Mouse (Mus musculus): ENCODE measurements at regions not wholly inside any gene's neighbourhood (a gene's known extent, or its start where the extent isn't known, plus 50 kb on each side); places are given as distances from the start of the nearest gene placed in this dataset.

- Histone ChIP-seq H3K4me1 (replicated peaks; ENCODE audit: low read depth, low read length) (no peaks in the 10 kb centered on the region), H3K27me3 (ENCODE audit: insufficient read depth, low read length) (no peaks in the 10 kb centered on the region), H3K4me3 (replicated peaks; ENCODE audit: low read length) (no peak overlapping the region), H3K36me3 (ENCODE audit: insufficient read depth, low read length) (no peaks in the 10 kb centered on the region), H3K9me3 (ENCODE audit: low read length) (no peaks in the 10 kb centered on the region)
- no peak for TF ChIP-seq POU5F1 (IDR thresholded peaks at IDR 0.05; ENCODE audit: borderline replicate concordance, low read length)
- no peak for TF ChIP-seq NANOG (IDR thresholded peaks at IDR 0.05; ENCODE audit: borderline replicate concordance, low read length)
- no peak for TF ChIP-seq CTCF (conservative IDR thresholded peaks at IDR 0.05; ENCODE audit: low read length)
These were observed 259.6 kb downstream of the Foxo1 start for GRCm38 (mm10) chr3:52527781-52528180.

DNA sequence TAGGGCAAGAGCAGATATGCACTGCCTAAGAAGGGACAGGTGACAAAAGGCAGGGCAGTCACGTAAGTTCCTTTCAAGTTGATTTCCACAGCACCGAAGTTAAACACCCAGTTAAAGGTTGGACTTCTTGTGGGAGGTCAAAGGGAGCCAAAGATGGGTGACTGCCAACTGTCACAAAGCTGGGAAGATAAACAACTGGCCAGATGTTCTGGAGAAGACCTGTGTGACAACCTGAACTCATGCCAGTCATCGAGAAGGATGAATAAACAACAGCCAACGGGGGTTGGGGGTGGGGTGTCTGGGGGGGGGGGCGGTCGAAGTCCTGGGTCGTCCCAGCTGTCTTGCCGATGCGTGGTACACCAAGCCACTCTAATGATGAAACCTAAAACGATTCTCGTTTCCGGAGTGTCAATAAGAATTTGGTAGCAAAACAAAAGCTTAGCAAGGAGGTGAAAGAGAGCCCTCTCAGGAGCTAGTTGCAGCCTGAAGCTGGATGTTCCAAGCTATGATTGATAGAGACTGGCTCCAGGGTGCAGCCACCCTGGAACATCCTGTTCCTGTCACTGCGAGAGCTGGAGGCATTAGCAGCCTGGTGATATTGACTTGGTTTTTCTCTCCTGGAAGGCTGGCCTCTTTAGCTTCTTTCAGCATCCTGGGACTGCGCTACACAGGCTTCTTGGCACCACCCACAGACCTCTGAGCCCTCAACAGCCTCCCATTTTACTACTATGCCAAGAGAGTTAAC is 259.0 kb downstream of the Foxo1 start:
- H3K4me1 ChIP-seq (replicated peaks; ENCODE audit: low read depth, low read length): no peaks in the 10 kb centered on the region
- H3K36me3 ChIP-seq (ENCODE audit: insufficient read depth, low read length): no peaks in the 10 kb centered on the region
- H3K4me3 ChIP-seq (replicated peaks; ENCODE audit: low read length): no peak overlapping the region
- TF ChIP-seq NANOG (IDR thresholded peaks at IDR 0.05; ENCODE audit: borderline replicate concordance, low read length) (no peak), CTCF (conservative IDR thresholded peaks at IDR 0.05; ENCODE audit: low read length) (no peak), POU5F1 (IDR thresholded peaks at IDR 0.05; ENCODE audit: borderline replicate concordance, low read length) (no peak)
- H3K9me3 ChIP-seq (ENCODE audit: low read length): no peaks in the 10 kb centered on the region
- no peaks in the 10 kb centered on the region for H3K27me3 ChIP-seq (ENCODE audit: insufficient read depth, low read length)

GRCm38 (mm10) chr3:52522886-52523285 is 254.8 kb downstream of the Foxo1 start:
- Histone ChIP-seq H3K36me3 (ENCODE audit: insufficient read depth, low read length) (no peaks in the 10 kb centered on the region), H3K9me3 (ENCODE audit: low read length) (no peaks in the 10 kb centered on the region), H3K4me1 (replicated peaks; ENCODE audit: low read depth, low read length) (no peaks in the 10 kb centered on the region), H3K4me3 (replicated peaks; ENCODE audit: low read length) (no peak overlapping the region), H3K27me3 (ENCODE audit: insufficient read depth, low read length) (peaks cover 6% of the 10 kb centered on the region; the same call in 1 of the 2 replicates)
- TF ChIP-seq NANOG (IDR thresholded peaks at IDR 0.05; ENCODE audit: borderline replicate concordance, low read length): no peak
- TF ChIP-seq CTCF (conservative IDR thresholded peaks at IDR 0.05; ENCODE audit: low read length): no peak
- TF ChIP-seq POU5F1 (IDR thresholded peaks at IDR 0.05; ENCODE audit: borderline replicate concordance, low read length): no peak

GRCm38 (mm10) chr3:52520609-52520947 is 252.4 kb downstream of the Foxo1 start:
- Histone ChIP-seq H3K9me3 (ENCODE audit: low read length) (no peaks in the 10 kb centered on the region), H3K36me3 (ENCODE audit: insufficient read depth, low read length) (no peaks in the 10 kb centered on the region), H3K4me3 (replicated peaks; ENCODE audit: low read length) (no peak overlapping the region), H3K27me3 (ENCODE audit: insufficient read depth, low read length) (peaks cover 6% of the 10 kb centered on the region), H3K4me1 (replicated peaks; ENCODE audit: low read depth, low read length) (no peaks in the 10 kb centered on the region)
- TF ChIP-seq NANOG (IDR thresholded peaks at IDR 0.05; ENCODE audit: borderline replicate concordance, low read length) (no peak), POU5F1 (IDR thresholded peaks at IDR 0.05; ENCODE audit: borderline replicate concordance, low read length) (no peak), CTCF (conservative IDR thresholded peaks at IDR 0.05; ENCODE audit: low read length) (no peak)

- no peaks in the 10 kb centered on the region for H3K36me3 ChIP-seq (ENCODE audit: insufficient read depth, low read length)
- no peaks in the 10 kb centered on the region for H3K4me1 ChIP-seq (replicated peaks; ENCODE audit: low read depth, low read length)
- peaks cover 6% of the 10 kb centered on the region for H3K27me3 ChIP-seq (ENCODE audit: insufficient read depth, low read length)
- H3K9me3 ChIP-seq (ENCODE audit: low read length): no peaks in the 10 kb centered on the region
- no peak overlapping the region for H3K4me3 ChIP-seq (replicated peaks; ENCODE audit: low read length)
- no peak for TF ChIP-seq CTCF (conservative IDR thresholded peaks at IDR 0.05; ENCODE audit: low read length)
- no peak for TF ChIP-seq POU5F1 (IDR thresholded peaks at IDR 0.05; ENCODE audit: borderline replicate concordance, low read length)
- no peak for TF ChIP-seq NANOG (IDR thresholded peaks at IDR 0.05; ENCODE audit: borderline replicate concordance, low read length)
These were observed 251.9 kb downstream of the Foxo1 start for GRCm38 (mm10) chr3:52519910-52520608.

DNA sequence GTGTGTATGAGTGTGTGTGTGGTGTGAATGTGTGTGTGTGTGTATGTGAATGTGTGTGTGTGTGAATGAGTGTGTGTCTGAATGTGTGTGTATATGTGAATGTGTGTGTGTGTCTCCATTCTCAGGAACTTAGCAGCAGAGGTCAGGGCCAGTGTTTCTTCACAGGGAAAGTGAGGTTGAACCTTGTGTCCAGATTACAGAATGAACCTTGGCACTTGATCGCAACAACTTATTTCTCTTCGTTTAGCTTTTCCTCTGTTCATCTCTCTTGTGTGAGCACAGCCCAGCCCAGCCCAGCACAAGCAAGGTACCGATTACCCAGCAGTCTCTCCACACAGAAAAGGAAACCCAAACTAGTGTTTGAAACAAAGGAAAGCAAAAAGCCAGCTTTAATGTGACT is 249.7 kb downstream of the Foxo1 start:
- no peaks in the 10 kb centered on the region for H3K36me3 ChIP-seq (ENCODE audit: insufficient read depth, low read length)
- no peak overlapping the region for H3K4me3 ChIP-seq (replicated peaks; ENCODE audit: low read length)
- peaks cover 6% of the 10 kb centered on the region for H3K27me3 ChIP-seq (ENCODE audit: insufficient read depth, low read length)
- no peaks in the 10 kb centered on the region for H3K9me3 ChIP-seq (ENCODE audit: low read length)
- H3K4me1 ChIP-seq (replicated peaks; ENCODE audit: low read depth, low read length): no peaks in the 10 kb centered on the region
- TF ChIP-seq NANOG (IDR thresholded peaks at IDR 0.05; ENCODE audit: borderline replicate concordance, low read length): no peak
- no peak for TF ChIP-seq CTCF (conservative IDR thresholded peaks at IDR 0.05; ENCODE audit: low read length)
- TF ChIP-seq POU5F1 (IDR thresholded peaks at IDR 0.05; ENCODE audit: borderline replicate concordance, low read length): no peak

DNA sequence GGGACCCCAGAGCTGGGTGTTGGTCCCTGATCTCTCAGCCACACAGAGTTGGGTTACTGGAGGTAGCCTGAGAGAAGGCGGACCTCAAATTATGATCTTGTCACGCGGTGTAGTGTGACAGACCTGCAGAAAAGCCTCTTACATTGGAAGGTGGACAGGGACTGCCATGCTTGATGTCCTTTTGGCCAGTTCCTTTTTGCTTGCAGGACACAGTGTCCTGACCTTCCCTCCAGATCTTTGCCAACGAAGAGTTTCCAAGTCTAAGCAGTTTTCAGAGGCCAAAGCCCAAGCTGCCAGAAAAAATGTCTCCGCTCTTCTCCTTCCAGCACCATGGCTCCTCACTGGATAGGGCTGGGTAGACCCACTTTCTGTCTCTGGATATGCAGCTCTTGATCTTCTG is 248.6 kb downstream of the Foxo1 start:
- H3K9me3 ChIP-seq (ENCODE audit: low read length): no peaks in the 10 kb centered on the region
- H3K4me3 ChIP-seq (replicated peaks; ENCODE audit: low read length): no peak overlapping the region
- no peaks in the 10 kb centered on the region for H3K36me3 ChIP-seq (ENCODE audit: insufficient read depth, low read length)
- peaks cover 5% of the 10 kb centered on the region for H3K27me3 ChIP-seq (ENCODE audit: insufficient read depth, low read length)
- no peaks in the 10 kb centered on the region for H3K4me1 ChIP-seq (replicated peaks; ENCODE audit: low read depth, low read length)
- TF ChIP-seq NANOG (IDR thresholded peaks at IDR 0.05; ENCODE audit: borderline replicate concordance, low read length) (no peak), CTCF (conservative IDR thresholded peaks at IDR 0.05; ENCODE audit: low read length) (no peak)

DNA sequence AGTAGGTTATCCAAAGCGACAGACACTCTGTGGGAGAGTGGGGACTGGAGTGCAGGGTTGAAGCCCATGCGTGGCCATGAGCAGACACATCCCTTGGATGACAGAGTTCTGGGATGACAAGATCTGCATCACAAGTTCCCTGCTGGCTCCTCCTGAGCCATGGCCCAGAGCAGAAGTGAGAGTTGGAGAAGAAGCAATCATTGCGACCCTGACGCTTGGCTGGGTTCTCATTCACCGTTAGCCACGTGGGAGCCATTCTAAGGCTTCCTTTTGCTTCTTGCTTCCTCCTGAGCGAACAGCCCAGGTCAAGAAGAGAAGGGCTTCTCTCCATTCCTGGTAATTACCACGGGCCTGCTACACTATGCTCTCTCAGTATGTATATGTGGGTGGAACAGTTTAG is 244.6 kb downstream of the Foxo1 start:
- no peaks in the 10 kb centered on the region for H3K36me3 ChIP-seq (ENCODE audit: insufficient read depth, low read length)
- H3K4me1 ChIP-seq (replicated peaks; ENCODE audit: low read depth, low read length): peaks cover 17% of the 10 kb centered on the region
- no peaks in the 10 kb centered on the region; the same call in none of the 2 replicates for H3K27me3 ChIP-seq (ENCODE audit: insufficient read depth, low read length)
- no peak overlapping the region for H3K4me3 ChIP-seq (replicated peaks; ENCODE audit: low read length)
- peaks cover 6% of the 10 kb centered on the region for H3K9me3 ChIP-seq (ENCODE audit: low read length)
- TF ChIP-seq NANOG (IDR thresholded peaks at IDR 0.05; ENCODE audit: borderline replicate concordance, low read length) (no peak), CTCF (conservative IDR thresholded peaks at IDR 0.05; ENCODE audit: low read length) (no peak), POU5F1 (IDR thresholded peaks at IDR 0.05; ENCODE audit: borderline replicate concordance, low read length) (no peak)
